Mouse (Mus musculus): ENCODE measurements around the gene Olfr952. TPM values are rescaled to one million over a fixed set of nuclear protein-coding genes. Genes with fewer than 3 reads are reported as not detected.

The Olfr952 gene
- polyA plus RNA-seq (2015; fragmentation: Nextera tagmentation; extraction: Ambion mirVana), result not detected in 2 replicates

DNA sequence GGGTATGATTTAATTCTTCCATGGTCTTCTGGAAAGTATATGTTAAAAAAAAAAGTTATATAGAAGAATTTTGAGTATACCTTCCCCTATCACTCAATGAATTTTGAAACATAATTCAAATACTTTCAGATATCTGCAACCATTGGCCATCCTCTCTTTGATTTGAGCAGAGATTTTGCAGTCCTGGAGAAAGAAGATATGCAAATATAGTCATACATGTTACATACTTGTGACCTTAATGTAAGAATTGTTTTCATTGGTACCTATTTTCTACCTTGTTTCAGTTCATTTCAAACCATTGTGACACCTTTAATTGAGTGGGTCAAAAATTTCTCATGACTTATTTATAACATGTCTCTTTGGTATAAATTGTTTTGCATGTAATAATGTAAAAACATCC is at the start of gene Olfr952:
Gene Olfr952 (minus strand): TSS at position 101 of the 400 bp plus-strand sequence.
- no peak within 1 kb of the TSS for H3K9ac ChIP-seq (ENCODE audit: low read depth, low read length)
- ATAC-seq, result no peak
- no peaks in the 10 kb centered on the region for H3K9me3 ChIP-seq (replicated peaks; ENCODE audit: control insufficient read depth, low read length, poor library complexity, severe bottlenecking)
- no peak within 1 kb of the TSS for H3K27ac ChIP-seq (ENCODE audit: low read length)
- no peaks in the 10 kb centered on the region for H3K4me1 ChIP-seq (ENCODE audit: control insufficient read depth, insufficient read depth, low read length)
- no peaks in the 10 kb centered on the region for H3K36me3 ChIP-seq (ENCODE audit: control insufficient read depth, insufficient read depth, low read length)
- no peak within 1 kb of the TSS for H3K4me3 ChIP-seq (ENCODE audit: low read depth, low read length)
- H3K4me2 ChIP-seq (ENCODE audit: low read length), result no peak within 1 kb of the TSS
- H3K27me3 ChIP-seq (ENCODE audit: control insufficient read depth, insufficient read depth, low read depth, low read length), result no peaks in the 10 kb centered on the region

DNA sequence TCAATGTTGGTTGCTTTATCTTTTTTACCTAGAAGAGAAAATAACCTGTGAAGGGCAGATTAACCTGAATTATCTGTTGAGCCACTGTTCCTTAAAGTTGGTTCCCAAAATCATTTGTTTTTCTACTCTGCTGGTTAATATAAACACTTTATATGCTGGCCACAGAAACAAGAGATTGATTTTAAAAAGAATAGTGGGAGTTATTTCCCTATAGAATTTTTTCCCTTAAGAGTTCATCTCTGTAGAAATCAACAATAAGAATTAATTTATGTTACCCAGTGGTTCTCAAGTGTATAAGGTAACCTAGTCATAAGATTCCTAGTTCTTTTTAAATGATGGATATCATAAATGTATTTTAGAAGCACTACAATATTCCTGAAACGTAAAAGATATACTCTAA is 44.9 kb upstream of the Olfr952 start, which contains the start of gene Olfr955:
Gene Olfr955 (minus strand): TSS at position 101 of the 400 bp plus-strand sequence.
- Histone ChIP-seq H3K27me3 (ENCODE audit: control insufficient read depth, insufficient read depth, low read depth, low read length) (no peaks in the 10 kb centered on the region), H3K4me2 (ENCODE audit: low read length) (no peak within 1 kb of the TSS), H3K9ac (ENCODE audit: low read depth, low read length) (no peak within 1 kb of the TSS), H3K36me3 (ENCODE audit: control insufficient read depth, insufficient read depth, low read length) (no peaks in the 10 kb centered on the region), H3K9me3 (replicated peaks; ENCODE audit: control insufficient read depth, low read length, poor library complexity, severe bottlenecking) (no peaks in the 10 kb centered on the region), H3K4me3 (ENCODE audit: low read depth, low read length) (no peak within 1 kb of the TSS), H3K4me1 (ENCODE audit: control insufficient read depth, insufficient read depth, low read length) (no peaks in the 10 kb centered on the region), H3K27ac (ENCODE audit: low read length) (no peak within 1 kb of the TSS)
- no peak for ATAC-seq
- WGBS, result 51% methylated on average over 1 of the region's 1 CpGs

DNA sequence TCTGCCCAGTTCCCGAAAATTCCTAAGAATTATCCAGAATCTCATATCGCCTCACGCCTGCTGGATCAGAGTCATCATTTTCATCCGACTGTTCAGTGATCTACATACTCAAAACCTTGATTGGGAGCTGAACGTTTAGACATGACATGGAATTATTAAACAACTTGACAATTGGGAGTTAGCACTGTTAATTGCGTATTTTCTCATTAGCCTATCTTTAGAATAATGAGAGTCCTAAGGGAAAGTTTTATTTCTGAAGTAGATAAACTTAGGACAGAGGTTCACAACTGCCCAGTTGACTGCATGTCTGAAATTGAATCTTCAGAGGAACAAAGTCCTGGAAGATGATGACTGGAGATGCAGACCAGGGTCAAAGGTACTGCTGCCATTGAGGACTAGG is 29.5 kb upstream of the Olfr952 start, which contains the start of gene Olfr954:
Gene Olfr954 (plus strand): TSS at position 301 of the 400 bp plus-strand sequence.
- H3K27me3 ChIP-seq (ENCODE audit: control insufficient read depth, insufficient read depth, low read depth, low read length), result no peaks in the 10 kb centered on the region
- 90% methylated on average over 6 of the region's 6 CpGs for WGBS
- H3K4me2 ChIP-seq (ENCODE audit: low read length), result no peak within 1 kb of the TSS
- no peak within 1 kb of the TSS for H3K4me3 ChIP-seq (ENCODE audit: low read depth, low read length)
- no peak for ATAC-seq
- H3K9ac ChIP-seq (ENCODE audit: low read depth, low read length), result no peak within 1 kb of the TSS
- no peaks in the 10 kb centered on the region for H3K9me3 ChIP-seq (replicated peaks; ENCODE audit: control insufficient read depth, low read length, poor library complexity, severe bottlenecking)
- no peak within 1 kb of the TSS for H3K27ac ChIP-seq (ENCODE audit: low read length)
- H3K36me3 ChIP-seq (ENCODE audit: control insufficient read depth, insufficient read depth, low read length), result no peaks in the 10 kb centered on the region
- no peaks in the 10 kb centered on the region for H3K4me1 ChIP-seq (ENCODE audit: control insufficient read depth, insufficient read depth, low read length)

DNA sequence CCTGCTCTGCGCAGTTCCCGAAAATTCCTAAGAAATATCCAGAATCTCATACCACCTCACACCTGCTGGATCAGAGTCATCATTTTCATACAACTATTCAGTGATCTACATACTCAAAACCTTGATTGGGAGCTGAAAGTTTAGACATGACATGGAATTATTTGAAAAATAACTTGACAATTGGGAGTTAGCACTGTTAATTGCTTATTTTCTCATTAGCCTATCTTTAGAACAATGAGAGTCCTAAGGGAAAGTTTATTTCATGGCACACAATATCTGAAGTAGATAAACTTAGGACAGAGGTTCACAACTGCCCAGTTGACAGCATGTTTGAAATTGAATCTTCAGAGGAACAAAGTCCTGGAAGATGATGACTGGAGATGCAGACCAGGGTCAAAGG is 39.8 kb downstream of the Olfr952 start, which contains the start of gene Olfr951:
Gene Olfr951 (plus strand): TSS at position 301 of the 400 bp plus-strand sequence.
- Histone ChIP-seq H3K27ac (ENCODE audit: low read length) (no peak within 1 kb of the TSS), H3K4me1 (ENCODE audit: control insufficient read depth, insufficient read depth, low read length) (no peaks in the 10 kb centered on the region), H3K4me3 (ENCODE audit: low read depth, low read length) (no peak within 1 kb of the TSS), H3K9ac (ENCODE audit: low read depth, low read length) (no peak within 1 kb of the TSS), H3K27me3 (ENCODE audit: control insufficient read depth, insufficient read depth, low read depth, low read length) (no peaks in the 10 kb centered on the region), H3K4me2 (ENCODE audit: low read length) (no peak within 1 kb of the TSS), H3K36me3 (ENCODE audit: control insufficient read depth, insufficient read depth, low read length) (no peaks in the 10 kb centered on the region), H3K9me3 (replicated peaks; ENCODE audit: control insufficient read depth, low read length, poor library complexity, severe bottlenecking) (no peaks in the 10 kb centered on the region)
- no peak for ATAC-seq
- 95% methylated on average over 2 of the region's 2 CpGs for WGBS

Other genes starting within 250 kb of the Olfr952 start
- not detected in 2 replicates for gene Olfr944, start 225.2 kb downstream of the Olfr952 start, polyA plus RNA-seq (2015; fragmentation: Nextera tagmentation; extraction: Ambion mirVana)
- gene Olfr1537, start 177.2 kb downstream of the Olfr952 start, polyA plus RNA-seq (2015; fragmentation: Nextera tagmentation; extraction: Ambion mirVana), result not detected in 2 replicates
- not detected in 2 replicates for gene Olfr945, start 150.3 kb downstream of the Olfr952 start, polyA plus RNA-seq (2015; fragmentation: Nextera tagmentation; extraction: Ambion mirVana)
- gene Olfr948, start 101.1 kb downstream of the Olfr952 start, polyA plus RNA-seq (2015; fragmentation: Nextera tagmentation; extraction: Ambion mirVana), result not detected in 2 replicates
- gene Olfr951, start 39.7 kb downstream of the Olfr952 start, polyA plus RNA-seq (2015; fragmentation: Nextera tagmentation; extraction: Ambion mirVana), result not detected in 2 replicates
- not detected in 2 replicates for gene Olfr954, start 29.6 kb upstream of the Olfr952 start, polyA plus RNA-seq (2015; fragmentation: Nextera tagmentation; extraction: Ambion mirVana)
- gene Olfr955, start 44.8 kb upstream of the Olfr952 start, polyA plus RNA-seq (2015; fragmentation: Nextera tagmentation; extraction: Ambion mirVana), result not detected in 2 replicates
- not detected in 2 replicates for gene Olfr44, start 66.8 kb upstream of the Olfr952 start, polyA plus RNA-seq (2015; fragmentation: Nextera tagmentation; extraction: Ambion mirVana)
- not detected in 2 replicates for gene Olfr957, start 88.7 kb upstream of the Olfr952 start, polyA plus RNA-seq (2015; fragmentation: Nextera tagmentation; extraction: Ambion mirVana)
- gene Olfr958, start 126.9 kb upstream of the Olfr952 start, polyA plus RNA-seq (2015; fragmentation: Nextera tagmentation; extraction: Ambion mirVana), result not detected in 2 replicates
- gene Olfr959, start 148.4 kb upstream of the Olfr952 start, polyA plus RNA-seq (2015; fragmentation: Nextera tagmentation; extraction: Ambion mirVana), result not detected in 2 replicates
- gene AW551984, start 177.3 kb upstream of the Olfr952 start, polyA plus RNA-seq (2015; fragmentation: Nextera tagmentation; extraction: Ambion mirVana), result 215 and 253 TPM in 2 replicates
- gene Olfr148, start 183.5 kb upstream of the Olfr952 start, polyA plus RNA-seq (2015; fragmentation: Nextera tagmentation; extraction: Ambion mirVana), result not detected in 2 replicates
- gene Olfr960, start 194.2 kb upstream of the Olfr952 start, polyA plus RNA-seq (2015; fragmentation: Nextera tagmentation; extraction: Ambion mirVana), result not detected in 2 replicates
- gene Olfr961, start 217.9 kb upstream of the Olfr952 start, polyA plus RNA-seq (2015; fragmentation: Nextera tagmentation; extraction: Ambion mirVana), result not detected in 2 replicates
- gene Olfr963, start 240.1 kb upstream of the Olfr952 start, polyA plus RNA-seq (2015; fragmentation: Nextera tagmentation; extraction: Ambion mirVana), result not detected in 2 replicates

Data from midbrain, embryonic 16.5 days (tissue).